Mouse (Mus musculus) CH12.LX (cell line): ENCODE measurements at regions not wholly inside any gene's neighbourhood (a gene's known extent, or its start where the extent isn't known, plus 50 kb on each side); places are given as distances from the start of the nearest gene placed in this dataset.

Source experiments
- EP300 ChIP-seq: IDR thresholded peaks from 2 replicates; pipeline ENCODE4 v1.6.1; 2011; ENCODE audit warnings: low read length, improper control_type of control experiment
- KAT2A ChIP-seq: IDR thresholded peaks from 2 replicates; pipeline ENCODE4 v1.6.1; 2012; ENCODE audit warnings: low read length, improper control_type of control experiment, inconsistent platforms; ENCODE audit not compliant: insufficient replicate concordance

GRCm38 (mm10) chr8:103489411-103489810 lies 612.0 kb upstream of the Cdh5 start:
- no peak for TF ChIP-seq EP300
- no peak for TF ChIP-seq KAT2A
